Mouse (Mus musculus): Measurements from ENCODE around the gene Rpl22.

Rpl22 gene

DNA sequence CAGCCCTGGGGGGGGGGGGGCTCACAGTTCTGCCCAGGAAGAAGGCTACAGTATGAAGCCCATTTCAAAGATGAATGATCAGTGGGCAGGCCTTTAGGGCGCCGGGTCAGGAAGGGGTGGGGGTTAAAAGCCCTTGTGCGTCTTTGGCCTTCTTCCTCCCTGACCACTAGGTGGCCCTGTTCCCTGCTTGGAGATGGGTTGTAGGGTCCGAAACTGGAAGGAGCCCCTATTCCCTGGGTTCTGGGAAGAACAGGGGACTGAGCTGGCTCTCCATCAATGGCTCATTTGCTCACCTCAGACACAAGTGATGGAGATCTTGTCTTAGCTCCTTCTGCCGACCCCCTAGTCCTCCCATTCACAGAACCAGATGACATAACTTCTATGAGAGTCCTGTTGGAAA is 17.8 kb downstream of the Rpl22 start:
- TF ChIP-seq GATA4 (IDR thresholded peaks at IDR 0.05; ENCODE audit: insufficient replicate concordance, low read length) = no peak

- no peak for TF ChIP-seq GATA4 (IDR thresholded peaks at IDR 0.05; ENCODE audit: insufficient replicate concordance, low read length)
Observed at GRCm38 (mm10) chr4:152344651-152345050, 19.1 kb downstream of the Rpl22 start.

GRCm38 (mm10) chr4:152345120-152345889 is 19.8 kb downstream of the Rpl22 start:
- no peak for TF ChIP-seq GATA4 (IDR thresholded peaks at IDR 0.05; ENCODE audit: insufficient replicate concordance, low read length)

DNA sequence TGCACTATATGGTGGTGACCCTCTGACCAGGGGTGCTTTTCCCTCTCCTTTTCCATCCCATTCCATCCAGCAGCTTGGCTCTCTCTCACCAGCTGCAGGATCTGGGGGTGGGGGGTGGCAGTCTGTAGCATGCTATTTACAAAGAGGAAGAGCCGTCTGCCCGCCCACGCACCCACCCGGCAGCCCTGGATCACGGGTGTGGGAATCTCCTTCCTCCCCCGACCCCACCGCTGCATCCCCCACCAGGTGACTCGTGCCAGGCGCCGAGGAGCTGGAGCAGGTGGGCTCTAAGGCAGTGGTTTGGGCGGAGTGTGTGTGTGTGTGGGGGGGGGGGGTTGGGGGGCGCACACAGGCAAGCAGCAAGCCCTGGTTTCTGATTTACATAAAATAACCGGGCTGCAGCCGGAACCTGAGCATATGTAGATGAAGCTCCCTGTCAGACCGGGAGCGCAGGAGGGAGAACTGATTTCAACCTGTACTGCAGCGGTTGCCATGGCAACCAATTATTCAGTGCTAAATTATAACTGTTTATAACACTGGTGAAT is 24.4 kb downstream of the Rpl22 start:
- TF ChIP-seq GATA4 (IDR thresholded peaks at IDR 0.05; ENCODE audit: insufficient replicate concordance, low read length) = no peak

DNA sequence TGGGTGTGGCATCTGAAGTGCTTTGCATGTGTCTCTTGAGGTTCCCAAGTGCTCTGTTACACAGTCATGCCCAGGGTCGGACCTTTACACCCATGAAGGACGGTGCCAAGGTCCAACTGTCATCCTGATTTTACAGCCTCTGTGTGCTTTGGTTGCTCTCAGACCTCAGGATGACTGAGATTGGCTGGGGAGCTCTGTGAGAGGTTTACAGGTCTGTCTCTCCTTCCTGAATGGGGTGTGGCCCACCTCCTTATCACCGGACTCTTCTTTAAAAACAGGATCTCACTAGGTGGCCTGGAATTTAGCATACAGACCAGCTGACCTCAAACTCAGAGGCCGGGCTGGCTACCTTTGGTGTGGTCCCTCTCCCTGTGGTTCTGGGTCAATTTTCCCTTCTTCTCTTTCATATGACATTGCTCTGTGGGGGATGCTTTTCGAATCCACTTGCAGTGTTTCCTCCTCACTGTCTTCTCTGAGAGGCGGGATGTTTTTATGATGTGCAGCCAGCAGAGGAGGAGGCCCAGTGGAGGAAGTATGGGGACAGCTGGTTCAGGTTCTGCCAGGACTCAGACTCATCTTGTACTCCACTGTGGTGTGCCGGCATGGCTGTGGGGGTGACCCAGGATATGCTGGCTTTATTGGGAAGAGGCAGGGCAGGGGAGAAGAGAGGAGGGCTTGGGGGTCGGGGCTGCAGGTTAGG is 25.3 kb downstream of the Rpl22 start:
- no peak for TF ChIP-seq GATA4 (IDR thresholded peaks at IDR 0.05; ENCODE audit: insufficient replicate concordance, low read length)

- TF ChIP-seq GATA4 (IDR thresholded peaks at IDR 0.05; ENCODE audit: insufficient replicate concordance, low read length) = no peak
Observed at GRCm38 (mm10) chr4:152351422-152352305, 26.1 kb downstream of the Rpl22 start.

GRCm38 (mm10) chr4:152353886-152354637 is 28.5 kb downstream of the Rpl22 start:
- TF ChIP-seq GATA4 (IDR thresholded peaks at IDR 0.05; ENCODE audit: insufficient replicate concordance, low read length) = no peak

DNA sequence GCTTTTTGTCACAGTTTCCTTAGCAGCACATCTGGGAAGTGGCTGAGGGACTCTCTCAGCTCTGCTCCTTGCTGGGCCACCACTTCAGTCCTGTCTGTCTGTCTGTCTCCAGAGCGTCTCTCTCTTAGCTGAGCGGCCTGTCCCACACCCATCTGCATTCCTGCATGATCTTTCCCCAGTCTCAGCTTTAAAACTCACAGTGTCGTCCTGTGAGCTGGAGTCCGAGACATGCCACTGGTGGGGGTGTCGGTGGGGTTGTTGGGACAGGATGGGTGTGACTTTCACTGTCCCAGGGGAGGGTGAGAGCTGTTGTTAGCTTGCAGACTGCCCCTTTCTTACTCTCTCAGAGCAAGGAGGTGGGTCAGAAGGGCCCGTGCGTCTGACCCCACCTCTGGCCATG is 30.1 kb downstream of the Rpl22 start:
- no peak for TF ChIP-seq GATA4 (IDR thresholded peaks at IDR 0.05; ENCODE audit: insufficient replicate concordance, low read length)

DNA sequence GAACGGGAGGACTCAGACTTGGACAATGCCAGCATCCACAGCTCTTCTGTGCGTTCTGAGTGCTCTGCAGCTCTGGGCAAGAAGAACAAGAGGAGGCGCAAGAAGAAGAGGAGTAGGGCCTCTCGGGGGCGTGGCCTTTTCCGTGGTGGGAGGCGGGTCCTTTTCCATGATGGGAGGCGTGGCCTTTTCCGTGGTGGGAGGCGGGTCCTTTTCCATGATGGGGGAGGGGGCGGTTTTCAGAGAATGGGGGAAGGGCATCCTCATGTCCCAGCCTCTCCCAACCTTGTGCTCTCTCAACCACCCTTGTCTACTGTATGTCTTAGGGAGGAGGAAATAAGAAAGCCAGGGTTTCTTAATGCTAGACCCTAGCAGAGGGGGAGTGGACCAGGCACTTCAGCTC is 34.2 kb downstream of the Rpl22 start:
- TF ChIP-seq GATA4 (IDR thresholded peaks at IDR 0.05; ENCODE audit: insufficient replicate concordance, low read length) = no peak

DNA sequence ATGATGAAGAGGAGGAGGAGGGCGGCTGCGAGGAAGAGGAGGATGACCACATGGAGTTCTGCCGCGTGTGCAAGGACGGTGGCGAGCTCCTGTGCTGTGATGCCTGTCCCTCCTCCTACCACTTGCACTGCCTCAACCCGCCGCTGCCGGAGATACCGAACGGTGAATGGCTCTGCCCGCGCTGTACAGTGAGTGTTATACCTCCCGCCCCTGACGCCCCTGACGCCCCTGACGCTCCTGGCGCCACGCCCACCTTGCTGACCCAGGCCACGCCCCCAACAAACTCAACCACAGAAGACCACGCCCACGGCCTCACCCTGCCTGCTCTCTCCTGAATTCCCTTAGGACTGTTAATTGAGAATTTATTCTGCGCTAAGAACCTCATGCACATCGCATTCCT is 35.3 kb downstream of the Rpl22 start:
- no peak for TF ChIP-seq GATA4 (IDR thresholded peaks at IDR 0.05; ENCODE audit: insufficient replicate concordance, low read length)

- no peak for TF ChIP-seq GATA4 (IDR thresholded peaks at IDR 0.05; ENCODE audit: insufficient replicate concordance, low read length)
Observed at GRCm38 (mm10) chr4:152362180-152362579, 36.6 kb downstream of the Rpl22 start.

DNA sequence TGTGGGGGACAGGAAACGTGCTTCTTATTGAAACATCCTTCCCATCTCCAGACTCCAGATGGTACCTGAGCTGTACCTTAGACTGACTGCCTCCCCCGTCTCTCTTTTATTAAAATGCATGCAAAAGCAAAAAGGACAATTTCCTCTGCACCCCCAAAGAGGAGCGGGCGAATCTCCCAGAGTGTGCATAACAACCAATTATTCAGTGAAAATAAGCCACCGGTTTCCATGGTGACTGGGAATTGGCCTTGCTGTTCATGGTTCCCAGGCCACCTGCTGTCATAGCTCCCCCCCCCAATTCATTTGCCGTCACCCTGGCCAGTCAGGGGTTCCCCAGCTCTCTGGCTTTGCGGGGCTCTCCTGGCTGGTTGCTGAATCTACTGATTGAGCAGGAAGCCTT is 39.7 kb downstream of the Rpl22 start:
- TF ChIP-seq GATA4 (IDR thresholded peaks at IDR 0.05; ENCODE audit: insufficient replicate concordance, low read length) = no peak

DNA sequence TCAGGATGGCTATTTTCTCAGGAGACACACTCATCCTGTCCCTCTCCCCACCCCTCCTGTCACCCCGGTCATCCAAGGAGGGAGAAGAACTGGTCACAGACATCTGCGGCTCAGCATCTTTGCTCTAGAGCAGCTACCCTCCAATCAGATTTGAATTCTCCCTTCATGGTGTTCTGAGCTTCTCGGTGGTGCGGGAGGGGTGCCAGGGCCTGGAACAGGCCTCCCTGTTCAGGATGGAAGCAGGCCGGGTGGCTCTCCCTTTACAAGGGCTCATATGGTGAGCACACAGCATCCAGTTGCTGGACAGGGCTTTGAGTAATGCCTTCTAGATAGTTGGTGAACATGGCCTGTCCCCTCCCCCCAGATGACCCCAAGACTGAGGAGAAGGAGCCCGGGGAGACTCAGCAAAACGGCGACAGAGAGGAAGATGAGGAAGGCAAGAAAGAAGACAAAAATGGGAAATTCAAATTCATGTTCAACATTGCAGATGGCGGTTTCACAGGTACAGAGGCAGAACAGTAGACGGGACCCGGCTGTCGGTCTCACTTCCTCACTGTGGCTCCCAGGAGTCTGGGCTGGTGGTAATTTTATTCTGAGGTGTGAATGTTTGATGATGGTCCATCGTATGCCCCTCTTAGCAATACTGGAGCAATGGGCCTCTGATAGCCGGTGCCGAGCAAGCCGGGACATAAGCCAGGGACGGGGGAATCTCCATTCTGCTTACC is 57.1 kb downstream of the Rpl22 start:
- no peak for TF ChIP-seq GATA4 (IDR thresholded peaks at IDR 0.05; ENCODE audit: insufficient replicate concordance, low read length)

All from liver, adult (tissue).